Mouse (Mus musculus): ENCODE results near the gene Olfr488. TPM values are rescaled to one million over a fixed set of nuclear protein-coding genes. Genes with fewer than 3 reads are reported as not detected.
"Not testable (repeated sequence)": the region's sequence is repeated elsewhere in the genome, so short reads cannot be mapped to it uniquely, and the experiment has no call there.

Gene Olfr488
- polyA plus RNA-seq (2014; fragmentation: Nextera tagmentation; extraction: Ambion mirVana), result not detected in 2 replicates

GRCm38 (mm10) chr7:108258247-108258646, at the start of gene Olfr488:
Gene Olfr488 (minus strand): TSS chr7:108258347.
- H3K4me3 ChIP-seq (ENCODE audit: low read depth, low read length), result no peak within 1 kb of the TSS
- H3K4me2 ChIP-seq (ENCODE audit: low read depth, low read length), result no peak within 1 kb of the TSS
- ATAC-seq (ENCODE audit: low read depth) (no peak), DNase-seq (ENCODE audit: low spot score) (no peak)
- H3K27ac ChIP-seq (replicated peaks; ENCODE audit: low read depth, low read length), result no peak within 1 kb of the TSS
- no peaks in the 10 kb centered on the region for H3K4me1 ChIP-seq (ENCODE audit: control insufficient read depth, insufficient read depth, low read length)
- H3K27me3 ChIP-seq (replicated peaks; ENCODE audit: control insufficient read depth, insufficient read depth, low read length), result no peaks in the 10 kb centered on the region
- no peaks in the 10 kb centered on the region for H3K9me3 ChIP-seq (ENCODE audit: control insufficient read depth, low read length)
- no peaks in the 10 kb centered on the region for H3K36me3 ChIP-seq (ENCODE audit: control insufficient read depth, insufficient read depth, low read length)
- no peak within 1 kb of the TSS for H3K9ac ChIP-seq (ENCODE audit: low read depth, low read length)

- Histone ChIP-seq H3K9me3 (ENCODE audit: control insufficient read depth, low read length) (no peaks in the 10 kb centered on the region), H3K4me3 (ENCODE audit: low read depth, low read length) (no peak within 1 kb of the TSS), H3K4me1 (ENCODE audit: control insufficient read depth, insufficient read depth, low read length) (no peaks in the 10 kb centered on the region), H3K9ac (ENCODE audit: low read depth, low read length) (no peak within 1 kb of the TSS), H3K36me3 (ENCODE audit: control insufficient read depth, insufficient read depth, low read length) (no peaks in the 10 kb centered on the region), H3K4me2 (ENCODE audit: low read depth, low read length) (no peak within 1 kb of the TSS), H3K27ac (replicated peaks; ENCODE audit: low read depth, low read length) (no peak within 1 kb of the TSS), H3K27me3 (replicated peaks; ENCODE audit: control insufficient read depth, insufficient read depth, low read length) (no peaks in the 10 kb centered on the region)
- ATAC-seq (ENCODE audit: low read depth) (no peak), DNase-seq (ENCODE audit: low spot score) (no peak)
These were observed 30.7 kb upstream of the Olfr488 start, which contains the start of gene Olfr490 for GRCm38 (mm10) chr7:108288834-108289233. Gene Olfr490 (minus strand): TSS chr7:108288934.

GRCm38 (mm10) chr7:108233551-108233950, 24.6 kb downstream of the Olfr488 start:
- no peak for ATAC-seq (ENCODE audit: low read depth)
- Histone ChIP-seq H3K9me3 (ENCODE audit: control insufficient read depth, low read length) (no peaks in the 10 kb centered on the region), H3K4me3 (ENCODE audit: low read depth, low read length) (no peak overlapping the region), H3K4me1 (ENCODE audit: control insufficient read depth, insufficient read depth, low read length) (no peaks in the 10 kb centered on the region), H3K9ac (ENCODE audit: low read depth, low read length) (no peak overlapping the region), H3K27me3 (replicated peaks; ENCODE audit: control insufficient read depth, insufficient read depth, low read length) (no peaks in the 10 kb centered on the region), H3K36me3 (ENCODE audit: control insufficient read depth, insufficient read depth, low read length) (no peaks in the 10 kb centered on the region), H3K4me2 (ENCODE audit: low read depth, low read length) (no peak overlapping the region), H3K27ac (replicated peaks; ENCODE audit: low read depth, low read length) (no peak overlapping the region)
- 78% methylated on average over 3 of the region's 3 CpGs for WGBS
- DNase-seq (ENCODE audit: low spot score), result no peak

GRCm38 (mm10) chr7:108214536-108214935, 43.6 kb downstream of the Olfr488 start, which contains the start of gene Olfr487:
Gene Olfr487 (minus strand): TSS chr7:108214636.
- not testable (repeated sequence) for H3K9ac ChIP-seq (ENCODE audit: low read depth, low read length); H3K36me3 ChIP-seq (ENCODE audit: control insufficient read depth, insufficient read depth, low read length); DNase-seq (ENCODE audit: low spot score); H3K27me3 ChIP-seq (replicated peaks; ENCODE audit: control insufficient read depth, insufficient read depth, low read length); H3K4me1 ChIP-seq (ENCODE audit: control insufficient read depth, insufficient read depth, low read length); H3K9me3 ChIP-seq (ENCODE audit: control insufficient read depth, low read length); H3K4me3 ChIP-seq (ENCODE audit: low read depth, low read length); H3K4me2 ChIP-seq (ENCODE audit: low read depth, low read length); H3K27ac ChIP-seq (replicated peaks; ENCODE audit: low read depth, low read length); ATAC-seq (ENCODE audit: low read depth)

Other genes starting within 250 kb of the Olfr488 start
- not detected in 2 replicates for gene Olfr478, start 224.4 kb downstream of the Olfr488 start, polyA plus RNA-seq (2014; fragmentation: Nextera tagmentation; extraction: Ambion mirVana)
- gene Olfr479, start 207.7 kb downstream of the Olfr488 start, polyA plus RNA-seq (2014; fragmentation: Nextera tagmentation; extraction: Ambion mirVana), result not detected in 2 replicates
- gene Olfr480, start 191.0 kb downstream of the Olfr488 start, polyA plus RNA-seq (2014; fragmentation: Nextera tagmentation; extraction: Ambion mirVana), result not detected in 2 replicates
- 0.14 TPM in 1 of 2 replicates, not detected in the other for gene Olfr481, start 178.5 kb downstream of the Olfr488 start, polyA plus RNA-seq (2014; fragmentation: Nextera tagmentation; extraction: Ambion mirVana)
- gene Olfr482, start 160.8 kb downstream of the Olfr488 start, polyA plus RNA-seq (2014; fragmentation: Nextera tagmentation; extraction: Ambion mirVana), result 0.10 and 0.14 TPM in 2 replicates
- not detected in 2 replicates for gene Olfr483, start 157.5 kb downstream of the Olfr488 start, polyA plus RNA-seq (2014; fragmentation: Nextera tagmentation; extraction: Ambion mirVana)
- not detected in 2 replicates for gene Olfr484, start 130.9 kb downstream of the Olfr488 start, polyA plus RNA-seq (2014; fragmentation: Nextera tagmentation; extraction: Ambion mirVana)
- gene Olfr485, start 98.5 kb downstream of the Olfr488 start, polyA plus RNA-seq (2014; fragmentation: Nextera tagmentation; extraction: Ambion mirVana), result 0.31 TPM in 1 of 2 replicates, not detected in the other
- not detected in 2 replicates for gene Olfr486, start 85.6 kb downstream of the Olfr488 start, polyA plus RNA-seq (2014; fragmentation: Nextera tagmentation; extraction: Ambion mirVana)
- gene Olfr487, start 43.7 kb downstream of the Olfr488 start, polyA plus RNA-seq (2014; fragmentation: Nextera tagmentation; extraction: Ambion mirVana), result 0.14 TPM in 1 of 2 replicates, not detected in the other
- gene Olfr490, start 30.6 kb upstream of the Olfr488 start, polyA plus RNA-seq (2014; fragmentation: Nextera tagmentation; extraction: Ambion mirVana), result not detected in 2 replicates
- gene Olfr491, start 55.1 kb upstream of the Olfr488 start, polyA plus RNA-seq (2014; fragmentation: Nextera tagmentation; extraction: Ambion mirVana), result 0.13 TPM in 1 of 2 replicates, not detected in the other
- gene Olfr492, start 65.3 kb upstream of the Olfr488 start, polyA plus RNA-seq (2014; fragmentation: Nextera tagmentation; extraction: Ambion mirVana), result not detected in 2 replicates
- not detected in 2 replicates for gene Olfr493, start 88.6 kb upstream of the Olfr488 start, polyA plus RNA-seq (2014; fragmentation: Nextera tagmentation; extraction: Ambion mirVana)
- gene Olfr494, start 107.0 kb upstream of the Olfr488 start, polyA plus RNA-seq (2014; fragmentation: Nextera tagmentation; extraction: Ambion mirVana), result 0.22 TPM in 1 of 2 replicates, not detected in the other
- 0.11 TPM in 1 of 2 replicates, not detected in the other for gene Olfr495, start 134.8 kb upstream of the Olfr488 start, polyA plus RNA-seq (2014; fragmentation: Nextera tagmentation; extraction: Ambion mirVana)
- not detected in 2 replicates for gene Olfr497, start 162.1 kb upstream of the Olfr488 start, polyA plus RNA-seq (2014; fragmentation: Nextera tagmentation; extraction: Ambion mirVana)
- 0.13 TPM in 1 of 2 replicates, not detected in the other for gene Olfr498, start 207.0 kb upstream of the Olfr488 start, polyA plus RNA-seq (2014; fragmentation: Nextera tagmentation; extraction: Ambion mirVana)